Mouse (Mus musculus) left cerebral cortex, postnatal 25 days (tissue): ENCODE data around the gene Cap2. TPM values are rescaled to one million over a fixed set of nuclear protein-coding genes. Genes with fewer than 3 reads are reported as not detected.
A peak's percentile ranks its signal among the peaks of the same experiment; 100 is the strongest.

Experiments
- DNase-seq, 2 experiments: peaks; one replicate each; pipeline ENCODE4 v3.0.0; 2022; ENCODE audit warnings: low spot score in 2 of 2, mixed read lengths in 1 of 2
- intact Hi-C: fragments of 180-260 bp; cut with DNase I; formaldehyde crosslinking; loops from one replicate; pipeline ENCODE4 v1.15.1; 2025
- total RNA-seq, 2 experiments: library from RNA; stranded (reverse); gene quantifications; 2 replicates each; pipeline ENCODE4 v1.2.3; 2021

The Cap2 gene
- total RNA-seq, 2 experiments from 2014 or later: 252 to 280 TPM

- intact Hi-C loops: no loop called here
- DNase-seq: no peak
These were observed 46.5 kb downstream of the Cap2 start for GRCm38 (mm10) chr13:46548132-46548531.

GRCm38 (mm10) chr13:46548600-46549179 lies 47.0 kb downstream of the Cap2 start:
- intact Hi-C loops: no loop called here
- DNase-seq: no peak

DNA sequence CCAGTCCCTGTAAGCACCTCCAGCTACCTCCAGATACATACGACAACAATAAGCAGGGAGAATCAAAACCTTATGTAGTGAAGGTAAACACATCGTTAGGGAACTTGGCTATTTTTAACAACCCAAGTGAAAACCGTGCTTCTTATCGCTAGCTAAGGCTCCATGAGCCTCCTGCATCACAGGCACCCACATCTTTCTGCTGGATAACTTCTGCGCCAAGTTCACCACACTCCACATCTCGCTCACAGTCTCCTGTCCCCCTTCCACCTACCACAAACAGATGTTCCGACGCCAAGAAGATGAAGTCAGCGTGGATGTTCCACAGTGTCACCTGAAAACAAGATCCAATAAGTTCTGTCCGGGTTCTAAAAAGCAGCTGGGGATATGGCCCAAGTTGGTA lies 49.0 kb downstream of the Cap2 start:
- intact Hi-C loops: no loop called here
- peak in 1 of 2 experiments; percentile 29 for DNase-seq

GRCm38 (mm10) chr13:46554736-46555135 lies 53.1 kb downstream of the Cap2 start:
- intact Hi-C loops: no loop called here
- no peak for DNase-seq

- intact Hi-C loops: no loop called here
- DNase-seq: no peak
These were observed 64.3 kb downstream of the Cap2 start for GRCm38 (mm10) chr13:46565913-46566312.

DNA sequence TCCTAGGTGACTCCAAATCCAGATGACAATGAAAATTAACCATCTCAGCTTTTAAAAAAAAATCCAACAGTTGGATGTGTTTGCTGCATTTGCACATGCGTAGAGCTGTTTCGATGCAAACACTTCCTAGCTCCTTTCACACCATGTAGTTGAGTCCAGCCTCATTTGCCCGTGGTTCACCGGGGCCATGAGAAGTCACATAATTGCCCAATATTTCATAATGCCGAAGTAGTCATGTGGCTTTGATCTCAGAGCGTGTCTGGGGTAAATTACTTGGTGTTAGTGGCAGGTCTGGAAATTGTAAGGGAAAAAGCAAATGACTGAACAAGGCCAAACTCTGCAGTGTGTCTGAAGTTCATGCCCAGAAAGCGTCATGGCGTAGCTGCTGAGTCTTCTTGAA lies 67.8 kb downstream of the Cap2 start:
- DNase-seq: no peak
- intact Hi-C loops: no loop called here

DNA sequence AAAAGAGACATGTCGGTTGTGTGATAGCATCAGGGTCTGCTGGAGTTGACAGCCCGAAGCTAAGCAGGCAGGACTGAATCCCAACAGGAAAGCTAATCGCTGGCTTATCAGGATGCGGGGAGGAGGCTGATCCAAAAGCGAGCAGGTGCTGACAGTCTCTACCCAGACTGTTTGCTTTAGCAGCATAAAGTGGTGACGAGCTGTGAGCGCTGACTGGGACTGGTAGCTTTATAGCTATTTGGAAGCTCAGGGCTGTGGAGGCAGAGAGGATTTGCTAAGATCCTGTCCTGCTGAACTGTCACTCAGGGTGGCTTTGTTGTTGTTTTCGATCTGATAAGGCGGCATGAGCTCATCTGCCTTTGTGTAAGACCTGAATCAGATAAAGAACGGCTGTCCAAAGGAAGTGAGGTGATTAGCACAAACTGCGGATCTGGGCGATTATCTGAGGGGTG lies 69.5 kb downstream of the Cap2 start:
- intact Hi-C loops: loop anchor here (5.0 kb wide), 1 partner anchor 61 kb away; no protein-coding TSS in a partner anchor
- peak; percentile 58 to 79 for DNase-seq

DNA sequence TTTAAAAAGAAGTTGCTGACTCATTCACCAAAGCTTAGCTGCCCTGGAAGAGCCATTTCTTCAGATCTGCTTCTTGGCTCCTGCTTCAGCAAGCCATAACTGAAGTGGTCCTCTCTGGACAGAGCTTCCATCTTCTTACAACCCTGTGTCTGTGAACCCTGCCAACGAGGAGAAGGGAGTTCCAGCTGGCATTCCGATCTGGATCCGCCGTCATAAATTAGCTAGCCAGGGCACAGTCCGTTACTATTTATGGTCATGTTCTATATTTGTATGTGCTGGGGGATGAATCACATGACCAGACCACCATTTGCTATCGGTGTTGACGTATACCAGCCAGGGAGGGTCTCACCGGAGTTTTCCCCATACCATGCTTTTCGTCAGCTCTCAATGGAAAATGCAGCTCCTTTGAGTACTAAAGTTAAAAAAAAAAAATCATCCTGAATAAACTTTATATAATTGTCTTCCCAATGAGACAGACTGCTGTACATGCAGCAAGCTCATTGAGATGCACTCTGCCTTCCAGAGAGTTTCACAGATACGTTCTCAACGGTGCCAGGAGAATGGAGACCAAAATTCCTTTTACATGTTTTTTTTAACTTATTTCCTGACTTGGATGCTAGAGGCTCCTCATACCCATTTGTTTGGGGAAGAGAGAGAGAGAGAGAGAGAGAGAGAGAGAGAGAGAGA lies 70.5 kb downstream of the Cap2 start:
- peak; percentile 47 to 79 for DNase-seq
- intact Hi-C loops: loop anchor here (5.0 kb wide), 1 partner anchor 60 kb away; no protein-coding TSS in a partner anchor

GRCm38 (mm10) chr13:46572648-46573163 lies 71.1 kb downstream of the Cap2 start:
- DNase-seq: no peak

DNA sequence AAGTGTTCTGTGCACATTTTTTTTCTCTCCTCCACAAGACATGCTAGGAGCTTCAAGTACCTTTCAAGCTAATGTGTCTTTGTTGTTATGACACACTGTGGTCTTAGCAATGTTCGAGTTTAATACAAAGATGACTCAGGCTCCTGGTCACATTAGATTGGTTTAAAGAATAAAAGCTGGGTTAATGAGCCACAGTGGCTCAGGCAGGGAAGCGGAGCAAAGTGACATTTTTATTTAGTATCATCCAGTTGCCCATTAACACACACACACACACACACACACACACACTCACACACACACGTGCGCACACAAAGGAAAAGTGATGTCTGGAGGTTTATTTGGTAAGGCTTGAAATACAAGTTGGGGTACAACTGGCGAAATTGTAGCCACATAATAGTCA lies 72.6 kb downstream of the Cap2 start:
- intact Hi-C loops: loop anchor here (5.0 kb wide), 1 partner anchor 58 kb away; no protein-coding TSS in a partner anchor
- DNase-seq: no peak

More at GRCm38 (mm10) chr13:46572648-46573163, 71.1 kb downstream of the Cap2 start:
- intact Hi-C loops: loop anchor here (5.0 kb wide), 1 partner anchor 60 kb away; no protein-coding TSS in a partner anchor

DNA sequence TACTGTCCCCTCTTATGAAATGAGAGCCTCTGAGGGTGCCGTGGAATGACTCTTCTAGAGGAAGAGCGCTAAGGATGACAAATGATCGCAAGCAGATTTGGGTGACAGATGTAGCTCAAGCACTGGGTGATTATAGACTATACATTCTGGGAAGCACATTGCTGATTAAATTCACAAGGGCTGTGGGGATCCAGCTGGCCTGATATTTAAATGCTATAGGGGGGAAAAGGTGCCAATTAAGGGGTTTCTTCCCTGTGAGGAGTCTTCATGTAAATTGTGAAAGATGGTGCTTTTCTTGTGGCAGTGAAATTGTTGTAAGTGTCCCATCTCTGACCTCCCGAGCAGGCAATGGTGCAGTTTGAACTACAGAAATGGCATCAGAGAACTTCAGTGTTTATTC lies 73.1 kb downstream of the Cap2 start:
- intact Hi-C loops: loop anchor here (5.0 kb wide), 1 partner anchor 58 kb away; no protein-coding TSS in a partner anchor
- DNase-seq: no peak

- DNase-seq: no peak
- intact Hi-C loops: no loop called here
These were observed 83.2 kb downstream of the Cap2 start for GRCm38 (mm10) chr13:46584860-46585259.

DNA sequence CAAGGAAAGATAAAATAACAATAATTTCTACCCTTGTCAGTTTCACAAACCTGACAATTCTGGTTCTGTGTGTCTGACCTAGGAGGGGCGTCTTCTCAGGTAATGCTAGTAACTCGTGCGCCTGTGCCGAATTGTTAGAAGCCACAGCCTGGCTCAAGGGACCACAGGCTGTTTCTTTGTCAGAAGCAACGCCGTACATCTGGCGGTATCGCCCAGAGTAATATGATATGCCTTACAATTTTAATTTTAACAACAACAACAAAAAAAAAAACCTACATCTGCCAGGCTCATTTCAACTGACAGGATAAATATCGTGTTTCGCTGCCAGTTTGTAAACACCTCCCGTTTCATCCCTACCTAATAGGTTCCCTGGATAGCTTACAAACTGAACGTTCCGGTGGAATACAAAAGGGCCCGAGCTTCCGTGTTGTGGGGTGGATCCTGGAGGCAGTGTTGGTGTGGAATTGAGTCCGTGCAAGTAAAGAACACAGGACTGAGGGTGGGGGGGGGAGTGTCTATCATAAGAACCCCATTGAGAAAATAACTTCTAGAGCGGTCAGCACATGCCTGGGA lies 86.2 kb downstream of the Cap2 start:
- intact Hi-C loops: no loop called here

DNA sequence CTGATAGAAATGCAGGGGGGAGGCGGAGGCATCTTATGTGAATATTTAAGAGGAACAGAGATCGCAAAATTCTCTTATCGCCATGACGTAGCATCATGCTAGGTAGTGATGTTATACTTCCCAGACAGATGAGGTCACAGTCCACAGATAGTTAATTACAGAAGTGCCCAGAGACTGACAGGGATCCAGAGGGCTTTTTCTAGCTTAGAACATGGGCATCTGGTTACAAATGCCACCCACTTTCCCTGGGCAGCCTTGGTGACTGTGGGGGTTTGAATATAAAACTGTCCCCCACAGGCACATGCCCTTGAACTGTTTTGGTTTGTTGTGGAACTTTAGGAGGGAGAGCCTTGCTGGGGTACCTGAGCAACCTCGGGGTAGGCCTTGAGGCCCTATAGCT lies 87.0 kb downstream of the Cap2 start:
- intact Hi-C loops: no loop called here
- peak in 1 of 2 experiments; percentile 52 for DNase-seq

More for the DNA sequence above, 86.2 kb downstream of the Cap2 start:
- no peak for DNase-seq

GRCm38 (mm10) chr13:46590885-46591284 lies 89.2 kb downstream of the Cap2 start:
- no peak for DNase-seq
- intact Hi-C loops: no loop called here

GRCm38 (mm10) chr13:46600694-46601093 lies 99.0 kb downstream of the Cap2 start:
- intact Hi-C loops: no loop called here
- DNase-seq: no peak

GRCm38 (mm10) chr13:46601386-46601785 lies 99.7 kb downstream of the Cap2 start:
- intact Hi-C loops: no loop called here
- DNase-seq: no peak

GRCm38 (mm10) chr13:46602674-46603073 lies 101.0 kb downstream of the Cap2 start:
- DNase-seq: no peak
- intact Hi-C loops: no loop called here

GRCm38 (mm10) chr13:46611033-46611432 lies 109.4 kb downstream of the Cap2 start:
- intact Hi-C loops: no loop called here
- no peak for DNase-seq

GRCm38 (mm10) chr13:46613694-46614272 lies 112.1 kb downstream of the Cap2 start:
- intact Hi-C loops: no loop called here

More at GRCm38 (mm10) chr13:46613694-46614272, 112.1 kb downstream of the Cap2 start:
- no peak for DNase-seq
